Mouse (Mus musculus) kidney, postnatal 4 days (tissue): ENCODE measurements at regions not wholly inside any gene's neighbourhood (a gene's known extent, or its start where the extent isn't known, plus 50 kb on each side); places are given as distances from the start of the nearest gene placed in this dataset.

ENCODE experiments used
- DNase-seq, 2 experiments: peaks; one replicate each; pipeline ENCODE4 v3.0.0; 2021; ENCODE audit warnings: mixed read lengths in 2 of 2

DNA sequence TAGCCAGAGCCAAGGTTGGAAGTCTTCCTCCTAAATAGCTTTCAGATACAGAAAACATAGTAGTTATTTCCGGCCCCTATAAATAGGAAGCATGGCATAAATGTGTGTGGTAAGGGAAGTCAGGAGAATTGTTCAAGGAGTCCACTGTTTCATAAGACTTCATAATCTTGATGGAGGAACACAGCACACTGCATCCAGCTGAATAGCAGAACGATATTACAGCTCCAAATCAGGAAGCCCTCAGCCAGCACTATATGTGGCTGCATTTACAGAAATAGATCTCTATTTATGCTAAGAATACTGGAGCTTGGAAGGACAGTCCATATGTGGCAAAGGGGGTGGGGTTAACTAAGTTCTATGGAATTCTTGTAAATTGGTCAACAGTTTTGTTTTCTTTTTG lies 371.1 kb downstream of the Elavl2 start:
- no peak for DNase-seq

- DNase-seq, result no peak
Observed at GRCm38 (mm10) chr4:91028013-91028626, 372.5 kb downstream of the Elavl2 start.

GRCm38 (mm10) chr4:90996388-90997092 lies 404.0 kb downstream of the Elavl2 start:
- peak; percentile 1 to 20 for DNase-seq

GRCm38 (mm10) chr4:90964658-90965057 lies 435.9 kb downstream of the Elavl2 start:
- DNase-seq, result no peak

DNA sequence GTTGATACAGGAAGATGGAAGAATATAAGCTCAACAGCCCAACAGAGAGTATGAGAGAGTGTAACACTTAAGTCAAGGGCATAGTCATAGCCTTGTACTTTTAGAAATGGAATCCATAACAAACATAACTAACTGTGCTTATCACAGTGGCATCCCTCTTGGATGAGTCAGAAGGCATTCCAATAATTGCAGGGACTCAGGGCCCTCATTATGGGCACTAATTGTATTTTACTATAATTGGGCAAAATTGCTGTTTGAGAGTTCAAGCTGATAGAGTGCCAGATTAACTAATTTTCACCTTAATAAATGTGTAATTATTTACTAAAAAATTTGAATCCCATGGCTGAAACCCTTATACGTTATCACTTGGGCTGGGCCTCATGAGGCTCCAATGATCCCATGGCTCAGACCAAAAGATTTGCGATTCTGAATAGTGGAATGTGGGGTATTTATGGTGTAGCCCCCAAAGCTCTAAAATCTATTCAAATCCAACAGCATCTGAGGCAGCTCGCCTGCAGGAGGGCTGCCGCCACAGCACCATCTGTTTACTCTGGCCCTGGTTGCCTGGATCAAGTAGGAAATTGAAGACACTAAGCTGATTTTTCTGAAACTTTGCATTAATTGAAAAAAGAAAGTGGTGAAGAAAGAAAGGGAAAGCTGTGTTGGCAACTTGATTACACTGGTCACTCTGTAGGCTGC lies 456.7 kb downstream of the Elavl2 start:
- no peak for DNase-seq

DNA sequence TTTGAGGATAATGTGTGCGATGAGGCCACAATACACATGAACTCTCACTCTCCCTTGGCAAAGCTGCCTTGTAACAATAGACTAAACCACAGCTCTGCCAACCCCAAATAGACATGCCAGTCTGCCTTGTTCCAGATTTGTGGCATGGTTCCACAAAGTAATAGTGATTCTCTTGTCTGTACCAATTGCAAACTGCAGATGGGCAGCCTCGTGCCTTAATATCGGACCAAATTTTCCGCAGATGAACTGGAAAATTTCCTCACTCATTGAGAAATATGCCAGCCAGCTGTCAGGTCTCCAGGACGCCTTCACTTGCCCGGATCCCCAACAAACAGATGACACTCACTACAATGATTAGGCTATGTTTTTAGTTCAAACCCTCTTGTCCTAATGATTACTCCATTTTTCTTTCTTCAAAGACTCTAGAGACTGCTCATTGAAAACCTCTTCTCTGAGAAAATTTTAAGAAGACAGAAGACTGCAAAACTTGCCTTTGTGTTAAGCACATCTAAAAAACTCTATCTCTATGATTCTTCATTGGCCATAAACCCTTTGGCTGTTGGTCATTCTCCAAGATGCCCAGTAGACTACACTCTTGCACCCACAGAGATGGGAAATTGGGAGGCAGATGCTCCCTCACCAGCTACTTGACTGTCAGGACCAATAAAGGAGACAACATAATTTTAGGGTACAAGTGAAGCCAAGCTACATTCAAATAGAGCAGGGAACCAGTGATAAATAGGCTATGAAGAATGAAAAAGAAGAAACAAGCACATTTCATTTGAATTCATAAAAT lies 483.1 kb downstream of the Elavl2 start:
- DNase-seq, result no peak

DNA sequence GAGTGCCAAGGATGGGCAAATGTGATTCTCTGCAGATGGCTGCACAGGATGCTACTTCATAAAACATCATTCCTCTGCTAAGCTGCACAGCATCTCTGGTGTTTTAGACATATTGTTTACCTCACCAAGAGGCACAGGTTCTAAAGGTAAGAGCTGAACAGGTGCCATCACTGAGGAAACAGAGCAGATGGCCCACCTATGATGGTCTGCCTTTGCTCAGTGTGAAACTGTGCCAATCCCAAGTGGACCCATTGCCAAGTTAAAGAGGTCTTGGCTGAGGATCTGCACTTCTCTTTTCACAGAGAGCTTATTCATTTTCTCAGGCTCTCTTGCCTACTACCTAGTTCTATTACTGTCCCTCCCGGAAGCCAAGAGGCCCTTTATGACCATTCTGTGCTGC lies 494.3 kb downstream of the Elavl2 start:
- no peak for DNase-seq

DNA sequence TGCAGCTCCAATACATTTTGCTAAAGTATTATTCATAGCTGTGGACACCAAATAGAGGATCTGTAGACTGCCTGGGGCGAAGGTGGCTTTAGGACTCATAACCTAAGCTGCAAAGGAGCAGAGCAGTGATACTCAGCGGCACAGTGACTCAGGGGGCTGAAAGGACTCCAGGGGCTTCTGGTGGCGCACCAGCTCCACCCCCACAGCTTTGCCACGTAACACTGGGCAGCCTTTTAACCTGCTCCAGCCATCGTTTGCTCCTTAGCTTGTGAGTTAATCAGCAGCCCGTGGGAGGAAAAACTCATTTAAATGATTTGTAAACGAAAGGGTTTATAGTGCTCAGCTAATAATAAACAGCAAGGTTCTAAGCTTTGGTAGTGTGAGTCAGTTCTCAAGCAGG lies 532.4 kb downstream of the Elavl2 start:
- peak; percentile 30 to 39 for DNase-seq

- DNase-seq, result peak; percentile 50 to 54
Observed at GRCm38 (mm10) chr4:90860854-90861253, 539.7 kb downstream of the Elavl2 start.

DNA sequence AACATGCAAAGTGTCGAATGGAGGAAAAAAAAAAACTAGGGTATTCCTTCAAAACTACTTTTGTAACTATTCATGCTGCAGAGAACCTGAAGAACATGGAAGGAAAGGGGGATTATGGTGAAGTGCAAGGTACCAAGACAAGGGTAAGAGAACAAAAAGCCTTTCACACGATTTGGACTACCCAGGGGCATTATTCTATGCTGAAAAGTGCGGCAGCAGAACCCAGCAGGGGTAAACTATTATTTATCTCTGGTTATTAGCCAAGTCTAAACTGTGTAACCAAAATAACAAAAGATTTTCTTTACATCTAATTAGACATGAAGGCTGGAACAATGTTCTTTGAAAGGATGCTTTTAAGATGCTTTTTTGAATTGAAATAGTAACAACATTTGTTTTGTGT lies 560.8 kb downstream of the Elavl2 start:
- DNase-seq, result no peak

GRCm38 (mm10) chr4:90799078-90799477 lies 580.5 kb downstream of the Zfp352 start:
- DNase-seq, result no peak

- DNase-seq, result no peak
Observed at GRCm38 (mm10) chr4:90798637-90799036, 580.0 kb downstream of the Zfp352 start.

- DNase-seq, result no peak
Observed at GRCm38 (mm10) chr4:90797472-90797871, 578.9 kb downstream of the Zfp352 start.
